Mouse (Mus musculus) hindbrain, embryonic 14.5 days (tissue): ENCODE data around the gene Lonp1. TPM values are rescaled to one million over a fixed set of nuclear protein-coding genes. Genes with fewer than 3 reads are reported as not detected.

ENCODE experiments used
- ATAC-seq: fragments of 200-750 bp; cut with Nextera tagmentation; 2 replicates; pipeline ENCODE4 v1.8.0; 2017; ENCODE audit warnings: moderate number of reproducible peaks, mild to moderate bottlenecking, moderate TSS enrichment, moderate library complexity; ENCODE audit not compliant: low FRiP score
- DNase-seq: peaks from one replicate; pipeline ENCODE4 v3.0.0-alpha.2; 2015; ENCODE audit warnings: low spot score
- H3K27ac ChIP-seq: fragments of 300-500 bp; sonication (generic); 2 replicates; pipeline ENCODE4 v1.5.1; 2014; ENCODE audit warnings: mild to moderate bottlenecking, moderate library complexity
- H3K27me3 ChIP-seq: fragments of 300-500 bp; sonication (generic); 2 replicates; pipeline ENCODE4 v1.6.1; 2014; ENCODE audit warnings: mild to moderate bottlenecking, low read length, mixed read lengths; ENCODE audit not compliant: control insufficient read depth, insufficient read depth
- H3K36me3 ChIP-seq: fragments of 300-500 bp; sonication (generic); replicated peaks from 2 replicates; pipeline ENCODE4 v1.6.1; 2014; ENCODE audit not compliant: control insufficient read depth, insufficient read depth
- H3K4me1 ChIP-seq: fragments of 300-500 bp; sonication (generic); replicated peaks from 2 replicates; pipeline ENCODE4 v1.6.1; 2014; ENCODE audit warnings: antibody characterized with exemption, low read length, mixed read lengths; ENCODE audit not compliant: control insufficient read depth, insufficient read depth
- H3K4me2 ChIP-seq: fragments of 300-500 bp; sonication (generic); replicated peaks from 2 replicates; pipeline ENCODE4 v1.6.1; 2014; ENCODE audit warnings: mild to moderate bottlenecking, moderate library complexity
- H3K4me3 ChIP-seq: fragments of 300-500 bp; sonication (generic); replicated peaks from 2 replicates; pipeline ENCODE4 v1.5.1; 2014; ENCODE audit warnings: mild to moderate bottlenecking, low read length
- H3K9ac ChIP-seq: fragments of 300-500 bp; sonication (generic); 2 replicates; pipeline ENCODE4 v1.6.1; 2014
- H3K9me3 ChIP-seq: fragments of 300-500 bp; sonication (generic); 2 replicates; pipeline ENCODE4 v1.6.1; 2016; ENCODE audit warnings: low read length; ENCODE audit not compliant: control insufficient read depth
- WGBS: fragments of 180-500 bp; shearing (Covaris S2); extraction: QIAGEN DNeasy Blood & Tissue Kit; methylation state at CpG from one replicate; pipeline ENCODE4 v1.1.7; 2014; 5-methylcytosine and 5-hydroxymethylcytosine counted together
- polyA plus RNA-seq: library from polyadenylated mRNA; unstranded; fragments of >200 nt; fragmentation: Nextera tagmentation; extraction: Ambion mirVana; gene quantifications from 2 replicates; pipeline ENCODE4 v1.2.1, GENCODE M21; 2014

Lonp1 gene
- 45.0 and 45.4 TPM in 2 replicates for polyA plus RNA-seq

DNA sequence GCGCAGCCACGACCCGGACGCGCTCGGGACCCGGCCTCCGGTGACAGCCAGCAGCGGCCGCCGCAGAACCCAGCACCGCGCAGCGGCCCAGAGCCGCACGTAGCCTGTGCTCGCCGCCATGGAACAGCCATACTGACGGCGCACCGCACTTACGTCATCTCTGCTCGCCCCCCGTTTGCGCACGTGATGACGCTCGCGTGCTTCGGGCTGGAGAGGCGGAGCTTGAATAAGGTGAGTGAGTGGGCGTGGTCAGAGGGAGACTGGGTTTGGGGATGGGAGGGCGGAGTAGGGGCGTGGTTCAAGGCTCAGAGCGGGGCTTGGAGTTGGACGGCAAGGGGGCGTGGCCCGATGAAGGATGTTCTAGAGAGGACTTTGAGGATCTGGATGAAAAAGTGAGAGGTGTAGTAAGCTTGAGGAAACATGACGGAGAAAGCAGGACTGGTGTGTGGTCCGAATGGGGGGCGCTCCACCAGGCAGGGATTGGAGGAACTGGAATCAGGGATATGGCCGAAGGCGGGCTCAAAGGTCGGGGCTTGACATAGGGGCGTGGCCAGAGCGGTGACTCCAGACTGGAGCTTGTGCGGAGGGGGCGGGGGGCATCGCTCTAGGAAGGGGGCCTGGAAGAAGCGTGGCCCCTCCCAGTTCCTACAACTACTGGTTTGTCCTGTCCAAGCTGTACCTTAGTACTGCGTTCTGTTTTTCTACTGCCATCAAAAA is at the start of gene Lonp1:
Gene Lonp1 (minus strand): TSS at position 134 of the 717 bp plus-strand sequence.
- DNase-seq (peak; percentile 99), ATAC-seq (peak; percentile 93)
- peak within 1 kb of the TSS; percentile 61 for H3K4me3 ChIP-seq
- H3K4me2 ChIP-seq, result peak within 1 kb of the TSS; percentile 67
- H3K36me3 ChIP-seq, result peaks cover 16% of the 10 kb centered on the region
- peaks cover 17% of the 10 kb centered on the region for H3K4me1 ChIP-seq
- H3K9ac ChIP-seq, result peak within 1 kb of the TSS; percentile 74
- H3K9me3 ChIP-seq, result no peaks in the 10 kb centered on the region
- peak within 1 kb of the TSS; percentile 78 for H3K27ac ChIP-seq
- WGBS, result under 1% methylated on average over 50 of the region's 51 CpGs
- no peaks in the 10 kb centered on the region for H3K27me3 ChIP-seq

GRCm38 (mm10) chr17:56673647-56674416 is 47.1 kb upstream of the Lonp1 start:
- Histone ChIP-seq H3K27me3 (no peaks in the 10 kb centered on the region), H3K27ac (peak overlapping the region; percentile 82), H3K4me1 (peaks cover 23% of the 10 kb centered on the region), H3K4me2 (peak overlapping the region; percentile 80), H3K9ac (peak overlapping the region; percentile 90), H3K36me3 (peaks cover 22% of the 10 kb centered on the region; the same call in 1 of the 2 replicates), H3K9me3 (no peaks in the 10 kb centered on the region), H3K4me3 (peak overlapping the region; percentile 71)
- DNase-seq (no peak), ATAC-seq (peak; percentile 7)
- 2% methylated on average over 33 of the region's 37 CpGs for WGBS

- Histone ChIP-seq H3K4me1 (peaks cover 23% of the 10 kb centered on the region), H3K9ac (peak within 1 kb of the TSS; percentile 90), H3K9me3 (no peaks in the 10 kb centered on the region), H3K4me2 (peak within 1 kb of the TSS; percentile 81), H3K27ac (peak within 1 kb of the TSS; percentile 90), H3K4me3 (peak within 1 kb of the TSS; percentile 71), H3K36me3 (peaks cover 20% of the 10 kb centered on the region; the same call in 1 of the 2 replicates), H3K27me3 (peaks cover 6% of the 10 kb centered on the region; the same call in 1 of the 2 replicates)
- DNase-seq, result peak; percentile 99
- WGBS, result under 1% methylated on average over 39 of the region's 66 CpGs
- ATAC-seq, result peak; percentile 91
These were observed 46.4 kb upstream of the Lonp1 start, which contains the start of gene Ranbp3 for GRCm38 (mm10) chr17:56672941-56673646. TSS of gene Ranbp3 (plus strand) at chr17:56673294.

DNA sequence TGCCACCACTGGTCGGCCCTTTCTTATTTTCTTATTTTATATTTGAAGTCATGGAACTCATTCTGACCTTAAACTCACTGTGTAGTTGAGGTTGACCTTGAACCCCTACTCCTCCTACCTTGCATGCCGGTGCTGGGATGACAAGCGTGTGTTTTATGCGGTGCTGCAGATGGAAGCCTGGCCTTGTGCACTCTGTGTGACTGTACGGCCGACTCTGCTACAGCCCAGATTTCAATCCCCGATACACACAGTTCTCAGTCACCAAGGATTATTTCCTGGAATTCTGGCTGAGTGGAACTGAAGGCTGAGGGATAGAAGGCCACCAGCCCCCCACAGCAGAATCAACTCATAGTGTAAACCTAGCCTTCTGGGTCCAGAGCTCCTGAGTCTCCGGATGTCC is 43.1 kb upstream of the Lonp1 start:
- H3K27ac ChIP-seq, result no peak overlapping the region
- no peak overlapping the region for H3K9ac ChIP-seq
- no peak overlapping the region for H3K4me3 ChIP-seq
- H3K4me2 ChIP-seq, result no peak overlapping the region
- no peak for ATAC-seq
- no peak for DNase-seq
- peaks cover 11% of the 10 kb centered on the region for H3K4me1 ChIP-seq
- no peaks in the 10 kb centered on the region for H3K36me3 ChIP-seq
- no peaks in the 10 kb centered on the region for H3K9me3 ChIP-seq
- 87% methylated on average over 8 of the region's 8 CpGs for WGBS
- H3K27me3 ChIP-seq, result peaks cover 9% of the 10 kb centered on the region; the same call in 1 of the 2 replicates

GRCm38 (mm10) chr17:56668384-56669144 is 41.9 kb upstream of the Lonp1 start:
- peak; percentile 86 for DNase-seq
- Histone ChIP-seq H3K9ac (peak overlapping the region; percentile 52), H3K4me3 (peak overlapping the region; percentile 32), H3K36me3 (no peaks in the 10 kb centered on the region), H3K9me3 (no peaks in the 10 kb centered on the region), H3K27me3 (peaks cover 9% of the 10 kb centered on the region; the same call in 1 of the 2 replicates), H3K27ac (no peak overlapping the region), H3K4me1 (peaks cover 4% of the 10 kb centered on the region), H3K4me2 (peak overlapping the region; percentile 75)
- 6% methylated on average over 31 of the region's 31 CpGs for WGBS
- no peak for ATAC-seq

GRCm38 (mm10) chr17:56667591-56667990 is 40.9 kb upstream of the Lonp1 start:
- no peaks in the 10 kb centered on the region for H3K36me3 ChIP-seq
- no peak overlapping the region for H3K4me3 ChIP-seq
- H3K4me1 ChIP-seq, result peaks cover 3% of the 10 kb centered on the region
- H3K27me3 ChIP-seq, result peaks cover 9% of the 10 kb centered on the region; the same call in 1 of the 2 replicates
- ATAC-seq (no peak), DNase-seq (no peak)
- H3K9me3 ChIP-seq, result no peaks in the 10 kb centered on the region
- H3K4me2 ChIP-seq, result no peak overlapping the region
- H3K9ac ChIP-seq, result no peak overlapping the region
- WGBS, result 75% methylated on average over 3 of the region's 3 CpGs
- H3K27ac ChIP-seq, result no peak overlapping the region

DNA sequence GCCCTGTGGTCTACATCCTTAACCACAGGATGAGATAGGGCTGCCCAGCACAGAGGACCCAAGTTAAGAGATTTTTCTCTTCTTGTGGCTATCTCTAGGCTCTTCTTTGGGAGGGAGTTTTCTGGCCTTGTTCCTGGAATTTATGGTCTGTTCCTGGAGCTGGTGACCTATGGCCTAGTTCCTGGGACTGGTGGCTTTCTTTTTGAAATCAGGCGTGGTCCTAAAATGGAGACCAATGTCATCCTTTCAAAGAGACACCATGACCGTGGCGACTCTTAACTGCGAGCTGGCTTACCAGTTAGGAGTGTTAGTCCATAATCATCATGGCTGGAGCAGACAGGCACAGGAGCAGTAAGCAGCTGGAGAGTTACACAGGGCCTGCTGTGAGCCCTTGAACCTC is 39.7 kb upstream of the Lonp1 start:
- Histone ChIP-seq H3K9ac (no peak overlapping the region), H3K9me3 (no peaks in the 10 kb centered on the region), H3K4me1 (no peaks in the 10 kb centered on the region; the same call in 1 of the 2 replicates), H3K27ac (no peak overlapping the region), H3K4me3 (no peak overlapping the region), H3K27me3 (peaks cover 9% of the 10 kb centered on the region; the same call in 1 of the 2 replicates), H3K36me3 (no peaks in the 10 kb centered on the region), H3K4me2 (no peak overlapping the region)
- no peak for DNase-seq
- no peak for ATAC-seq
- WGBS, result 93% methylated on average over 4 of the region's 4 CpGs

GRCm38 (mm10) chr17:56664333-56664732 is 37.6 kb upstream of the Lonp1 start:
- Histone ChIP-seq H3K27ac (no peak overlapping the region), H3K4me3 (no peak overlapping the region), H3K4me1 (no peaks in the 10 kb centered on the region; the same call in 1 of the 2 replicates), H3K36me3 (no peaks in the 10 kb centered on the region), H3K4me2 (no peak overlapping the region), H3K9me3 (no peaks in the 10 kb centered on the region), H3K9ac (no peak overlapping the region), H3K27me3 (peaks cover 9% of the 10 kb centered on the region; the same call in 1 of the 2 replicates)
- ATAC-seq, result no peak
- DNase-seq, result no peak
- WGBS, result 1% methylated on average over 10 of the region's 10 CpGs
